Mouse (Mus musculus) heart, adult 2 months (tissue): Measurements from ENCODE around the gene Sept10. TPM values are rescaled to one million over a fixed set of nuclear protein-coding genes. Genes with fewer than 3 reads are reported as not detected.

Experiments
- DNase-seq, 2 experiments: peaks; one replicate each; pipeline ENCODE4 v3.0.0; 2021
- H3K27ac ChIP-seq: fragments of 200-600 bp; 2 replicates; pipeline ENCODE4 v1.8.1; 2022
- H3K27me3 ChIP-seq: fragments of 200-500 bp; 2 replicates; pipeline ENCODE4 v1.6.1; 2012; ENCODE audit warnings: mild to moderate bottlenecking, low read length, inconsistent platforms, mixed read lengths; ENCODE audit not compliant: control insufficient read depth, insufficient read depth
- H3K36me3 ChIP-seq: fragments of 200-500 bp; 2 replicates; pipeline ENCODE4 v1.6.1; 2012; ENCODE audit warnings: low read length, inconsistent platforms; ENCODE audit not compliant: control insufficient read depth, insufficient read depth
- H3K4me1 ChIP-seq: fragments of 200-500 bp; 2 replicates; pipeline ENCODE4 v1.6.1; 2011; ENCODE audit warnings: low read length; ENCODE audit not compliant: control insufficient read depth, insufficient read depth
- H3K4me3 ChIP-seq: fragments of 200-600 bp; 2 replicates; pipeline ENCODE4 v1.8.1; 2022
- H3K79me2 ChIP-seq: fragments of 200-500 bp; replicated peaks from 2 replicates; pipeline ENCODE4 v1.6.1; 2012; ENCODE audit warnings: mild to moderate bottlenecking, inconsistent platforms, low read length, moderate library complexity, mixed read lengths; ENCODE audit not compliant: control insufficient read depth, insufficient read depth
- H3K9ac ChIP-seq: fragments of 200-500 bp; 2 replicates; pipeline ENCODE4 v1.6.1; 2012; ENCODE audit warnings: low read depth, mild to moderate bottlenecking, control low read depth, inconsistent platforms, low read length, mixed read lengths
- CTCF ChIP-seq: fragments of 200-600 bp; IDR thresholded peaks from 2 replicates; pipeline ENCODE4 v1.8.1; 2022; ENCODE audit warnings: antibody characterized with exemption, mild to moderate bottlenecking, moderate library complexity
- EP300 ChIP-seq: fragments of 200-500 bp; IDR thresholded peaks from 2 replicates; pipeline ENCODE4 v1.6.1; 2011; ENCODE audit warnings: low read depth, low read length, control low read depth; ENCODE audit not compliant: insufficient read depth
- POLR2A ChIP-seq: fragments of 200-500 bp; IDR thresholded peaks from 2 replicates; pipeline ENCODE4 v1.6.1; 2011; ENCODE audit warnings: mild to moderate bottlenecking, low read depth, low read length, control low read depth; ENCODE audit not compliant: insufficient read depth
- WGBS: fragments of 180-500 bp; shearing (Covaris S2); methylation state at CpG from one replicate; pipeline ENCODE4 v1.1.7; 2018; 5-methylcytosine and 5-hydroxymethylcytosine counted together
- intact Hi-C: fragments of 180-260 bp; cut with DNase I; formaldehyde crosslinking; loops from one replicate; pipeline ENCODE4 v1.15.1; 2025
- polyA plus RNA-seq: library from polyadenylated mRNA; depleted of rRNA; stranded (reverse); fragments of >200 nt; gene quantifications from 2 replicates; pipeline ENCODE4 v1.2.3, GENCODE M21; 2012
- total RNA-seq, 2 experiments: library from RNA; stranded (reverse); gene quantifications; 2 replicates each; pipeline ENCODE4 v1.2.3; 2021

Gene Sept10
- total and polyA plus RNA-seq, 3 experiments, result 8.4 to 17.3 (median 15.2) TPM

DNA sequence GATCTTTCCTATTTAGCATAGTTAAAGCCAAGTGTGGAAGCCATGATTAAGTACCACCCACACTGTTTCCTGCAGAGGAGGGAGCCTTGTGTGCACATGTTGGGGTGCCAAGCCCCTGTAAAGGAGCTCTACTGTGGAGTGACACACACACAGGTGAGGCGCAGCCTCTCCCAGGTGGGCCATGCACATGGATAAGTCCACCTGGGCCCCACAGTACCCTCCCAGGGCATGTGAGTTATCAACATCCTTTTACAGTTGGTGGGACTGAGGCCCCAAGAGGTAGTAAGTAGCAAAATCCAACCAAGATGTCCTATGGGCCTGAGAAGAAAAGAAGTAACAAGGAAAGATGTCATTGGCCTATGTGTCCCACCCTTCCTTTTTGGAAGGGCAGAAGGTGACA, 102.6 kb downstream of the Sept10 start:
- H3K9ac ChIP-seq, result no peak overlapping the region
- 97% methylated on average over 1 of the region's 1 CpGs for WGBS

DNA sequence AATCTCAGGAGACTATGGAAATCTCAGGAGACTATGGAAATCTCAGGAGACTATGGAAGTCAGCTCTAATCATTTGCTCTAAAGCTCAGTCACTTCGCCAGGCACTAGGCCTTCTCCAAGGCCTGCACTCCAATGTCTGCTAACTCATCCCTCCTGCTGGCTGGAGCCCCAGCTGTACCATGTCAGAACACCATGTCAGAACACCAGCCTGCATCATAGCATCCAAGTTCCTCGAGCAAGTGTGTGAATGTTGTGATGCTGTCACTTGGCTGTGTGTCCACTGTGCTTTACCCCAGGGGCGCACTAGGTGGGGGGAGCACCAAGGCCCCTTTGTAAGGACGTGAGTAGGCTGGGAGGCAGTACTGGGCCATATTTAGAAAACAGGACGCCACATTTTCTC, 104.1 kb downstream of the Sept10 start:
- 69% methylated on average over 5 of the region's 5 CpGs for WGBS
- no peak for DNase-seq
- intact Hi-C loops, result no loop called here
- H3K27ac ChIP-seq, result no peak overlapping the region
- TF ChIP-seq CTCF (no peak), EP300 (no peak), POLR2A (no peak)
- H3K4me1 ChIP-seq, result no peaks in the 10 kb centered on the region; the same call in 1 of the 2 replicates
- no peaks in the 10 kb centered on the region for H3K36me3 ChIP-seq
- no peak overlapping the region for H3K9ac ChIP-seq
- H3K27me3 ChIP-seq, result no peaks in the 10 kb centered on the region
- no peak overlapping the region for H3K4me3 ChIP-seq
- no peaks in the 10 kb centered on the region for H3K79me2 ChIP-seq

More for the DNA sequence above, 102.6 kb downstream of the Sept10 start:
- no peak overlapping the region for H3K4me3 ChIP-seq
- no peaks in the 10 kb centered on the region for H3K27me3 ChIP-seq
- no peaks in the 10 kb centered on the region for H3K79me2 ChIP-seq
- H3K36me3 ChIP-seq, result no peaks in the 10 kb centered on the region
- H3K4me1 ChIP-seq, result no peaks in the 10 kb centered on the region; the same call in 1 of the 2 replicates
- no peak overlapping the region for H3K27ac ChIP-seq
- DNase-seq, result no peak
- intact Hi-C loops, result no loop called here
- TF ChIP-seq POLR2A, result no peak
- no peak for TF ChIP-seq EP300
- no peak for TF ChIP-seq CTCF

DNA sequence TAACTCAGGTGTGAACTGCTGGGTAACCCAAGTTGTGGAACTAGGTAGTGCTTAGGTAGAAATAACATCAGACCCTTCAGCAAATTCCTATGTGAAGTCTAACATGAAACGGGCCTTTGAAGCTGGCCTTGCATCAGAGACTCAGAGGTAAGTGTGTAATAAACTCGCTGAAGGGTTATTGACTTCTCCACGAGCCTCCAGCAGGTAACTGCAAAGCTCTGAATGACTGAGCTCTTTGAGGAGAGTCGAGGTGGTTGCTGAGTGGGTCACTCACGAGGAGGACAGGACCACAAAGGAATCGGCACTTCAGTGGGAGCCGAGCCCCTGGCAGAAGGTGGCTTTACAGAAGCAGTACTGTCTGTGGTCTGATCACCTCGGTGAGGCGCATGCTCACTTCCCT, 105.3 kb downstream of the Sept10 start:
- Histone ChIP-seq H3K4me3 (no peak overlapping the region), H3K27me3 (no peaks in the 10 kb centered on the region), H3K79me2 (no peaks in the 10 kb centered on the region), H3K36me3 (no peaks in the 10 kb centered on the region), H3K4me1 (no peaks in the 10 kb centered on the region; the same call in 1 of the 2 replicates), H3K9ac (no peak overlapping the region), H3K27ac (no peak overlapping the region)
- intact Hi-C loops, result no loop called here
- WGBS, result 90% methylated on average over 9 of the region's 9 CpGs
- DNase-seq, result no peak
- no peak for TF ChIP-seq EP300
- TF ChIP-seq CTCF, result no peak
- no peak for TF ChIP-seq POLR2A

DNA sequence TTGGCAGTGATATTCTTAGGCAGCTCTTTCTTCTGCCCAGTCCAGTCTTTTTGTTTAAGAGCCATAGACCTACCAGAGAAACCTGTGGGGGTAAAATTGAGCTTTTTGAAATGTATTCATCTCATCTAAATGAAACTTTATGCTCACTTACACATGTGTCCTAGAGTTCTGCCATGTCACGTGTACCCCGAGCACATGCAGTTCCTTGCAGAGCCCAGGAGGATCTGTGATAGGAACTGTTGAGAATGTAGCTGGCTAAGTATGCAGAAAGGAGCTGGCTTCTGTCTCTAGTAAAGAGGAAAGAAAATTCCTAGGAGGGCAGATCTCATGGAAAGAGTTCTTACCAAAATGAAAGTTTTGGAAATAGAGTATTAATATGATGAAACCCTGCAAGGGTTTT, 106.0 kb downstream of the Sept10 start:
- Histone ChIP-seq H3K27me3 (no peaks in the 10 kb centered on the region), H3K4me1 (no peaks in the 10 kb centered on the region; the same call in 1 of the 2 replicates), H3K79me2 (no peaks in the 10 kb centered on the region), H3K9ac (no peak overlapping the region), H3K36me3 (no peaks in the 10 kb centered on the region), H3K4me3 (no peak overlapping the region), H3K27ac (no peak overlapping the region)
- intact Hi-C loops, result no loop called here
- WGBS, result 88% methylated on average over 2 of the region's 2 CpGs
- TF ChIP-seq EP300 (no peak), CTCF (no peak), POLR2A (no peak)
- DNase-seq, result peak in 1 of 2 experiments; percentile 13

DNA sequence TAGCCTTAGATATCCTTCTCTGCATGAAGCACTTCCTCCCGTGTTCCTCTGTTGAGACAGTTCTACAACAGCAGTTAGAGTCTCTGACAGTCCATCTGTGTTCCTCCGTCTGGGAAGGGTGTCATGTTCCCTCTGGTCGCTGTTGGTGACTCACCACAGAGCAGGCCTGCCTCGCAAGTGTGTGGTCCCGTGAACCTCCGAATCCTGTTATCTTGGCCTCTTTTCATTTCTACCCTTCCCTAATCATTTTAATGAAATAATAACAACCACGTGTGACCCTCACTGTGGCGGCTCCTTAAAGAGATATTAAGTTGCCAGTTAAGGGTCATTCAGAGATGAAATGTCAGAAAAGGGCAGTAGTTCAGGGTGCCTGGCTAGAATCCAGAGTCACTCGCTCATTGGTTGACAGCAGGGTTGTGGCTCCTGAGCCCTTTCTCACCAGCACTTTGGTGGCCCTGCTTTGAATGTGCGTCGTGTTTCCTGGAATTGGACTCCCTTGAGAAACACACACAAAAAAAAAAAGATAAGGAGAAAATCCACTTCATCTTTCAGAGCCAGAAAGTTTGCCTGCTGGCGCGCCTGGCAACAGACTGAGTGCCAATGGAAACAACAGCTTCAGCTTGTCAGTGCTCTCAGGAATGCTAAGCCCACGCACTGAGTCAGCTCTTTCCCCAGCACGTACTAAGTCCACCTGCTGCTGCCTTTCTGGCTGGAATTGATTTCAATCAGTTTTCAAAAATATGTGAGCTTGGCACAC, 106.9 kb downstream of the Sept10 start:
- Histone ChIP-seq H3K36me3 (no peaks in the 10 kb centered on the region), H3K9ac (no peak overlapping the region), H3K4me1 (no peaks in the 10 kb centered on the region; the same call in 1 of the 2 replicates), H3K27ac (no peak overlapping the region), H3K27me3 (no peaks in the 10 kb centered on the region), H3K79me2 (no peaks in the 10 kb centered on the region), H3K4me3 (no peak overlapping the region)
- intact Hi-C loops, result no loop called here
- WGBS, result 19% methylated on average over 15 of the region's 15 CpGs
- peak; percentile 45 to 73 for DNase-seq
- peak; percentile 78; the same call in 1 of the 2 replicates for TF ChIP-seq EP300
- TF ChIP-seq POLR2A, result no peak
- TF ChIP-seq CTCF, result no peak

DNA sequence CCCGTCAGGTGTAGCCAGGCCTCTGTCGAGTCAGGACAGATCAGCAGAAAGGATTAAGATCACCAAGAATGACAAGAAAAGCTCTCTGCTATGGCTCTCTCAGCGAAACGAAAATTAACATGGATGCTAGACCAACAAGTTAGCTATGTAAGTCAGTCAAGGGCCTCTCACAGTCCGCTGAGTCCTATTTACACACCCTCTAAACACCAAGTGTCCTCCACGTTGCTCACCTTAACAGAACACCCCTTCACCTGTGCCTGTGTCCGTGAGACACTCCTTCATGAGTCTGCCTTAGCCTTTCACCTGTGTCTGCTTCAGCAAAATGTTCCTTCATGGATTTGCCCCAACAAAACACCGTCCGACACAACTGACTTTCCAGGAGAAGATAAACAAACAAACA, 108.3 kb downstream of the Sept10 start:
- Histone ChIP-seq H3K4me1 (peaks cover 1% of the 10 kb centered on the region; the same call in 1 of the 2 replicates), H3K79me2 (no peaks in the 10 kb centered on the region), H3K4me3 (no peak overlapping the region), H3K27ac (no peak overlapping the region), H3K36me3 (no peaks in the 10 kb centered on the region), H3K9ac (no peak overlapping the region), H3K27me3 (no peaks in the 10 kb centered on the region)
- intact Hi-C loops, result no loop called here
- TF ChIP-seq CTCF (no peak), EP300 (no peak), POLR2A (no peak)
- 90% methylated on average over 9 of the region's 9 CpGs for WGBS
- DNase-seq, result no peak
